Mouse (Mus musculus) embryonic facial prominence, embryonic 12.5 days (tissue): ENCODE data around the gene Sgsm1. TPM values are rescaled to one million over a fixed set of nuclear protein-coding genes. Genes with fewer than 3 reads are reported as not detected.

Experiments
- ATAC-seq: fragments of 200-750 bp; cut with Nextera tagmentation; 2 replicates; pipeline ENCODE4 v1.8.0; 2017; ENCODE audit not compliant: insufficient number of reproducible peaks, insufficient read depth, low FRiP score, low TSS enrichment
- H3K27ac ChIP-seq: fragments of 300-500 bp; sonication (generic); 2 replicates; pipeline ENCODE4 v1.5.1; 2016; ENCODE audit warnings: mild to moderate bottlenecking
- H3K27me3 ChIP-seq: fragments of 300-500 bp; sonication (generic); 2 replicates; pipeline ENCODE4 v1.6.1; 2016; ENCODE audit warnings: mild to moderate bottlenecking, moderate library complexity
- H3K36me3 ChIP-seq: fragments of 300-500 bp; sonication (generic); 2 replicates; pipeline ENCODE4 v1.6.1; 2016; ENCODE audit warnings: mild to moderate bottlenecking
- H3K4me1 ChIP-seq: fragments of 300-500 bp; sonication (generic); 2 replicates; pipeline ENCODE4 v1.6.1; 2016
- H3K4me2 ChIP-seq: fragments of 300-500 bp; sonication (generic); replicated peaks from 2 replicates; pipeline ENCODE4 v1.6.1; 2016; ENCODE audit warnings: mild to moderate bottlenecking, moderate library complexity
- H3K4me3 ChIP-seq: fragments of 300-500 bp; sonication (generic); 2 replicates; pipeline ENCODE4 v1.5.1; 2016; ENCODE audit warnings: mild to moderate bottlenecking
- H3K9ac ChIP-seq: fragments of 300-500 bp; sonication (generic); 2 replicates; pipeline ENCODE4 v1.6.1; 2016; ENCODE audit warnings: mild to moderate bottlenecking, moderate library complexity
- H3K9me3 ChIP-seq: fragments of 300-500 bp; sonication (generic); 2 replicates; pipeline ENCODE4 v1.6.1; 2016; ENCODE audit warnings: mild to moderate bottlenecking, moderate library complexity
- WGBS: fragments of 180-500 bp; shearing (Covaris S2); methylation state at CpG from one replicate; pipeline ENCODE4 v1.1.7; 2016; 5-methylcytosine and 5-hydroxymethylcytosine counted together
- polyA plus RNA-seq: library from polyadenylated mRNA; unstranded; fragments of >200 nt; fragmentation: Nextera tagmentation; extraction: Ambion mirVana; gene quantifications from 2 replicates; pipeline ENCODE4 v1.2.1, GENCODE M21; 2016

Gene Sgsm1
- polyA plus RNA-seq, 1 experiment from 2014 or later = 5.6 TPM

DNA sequence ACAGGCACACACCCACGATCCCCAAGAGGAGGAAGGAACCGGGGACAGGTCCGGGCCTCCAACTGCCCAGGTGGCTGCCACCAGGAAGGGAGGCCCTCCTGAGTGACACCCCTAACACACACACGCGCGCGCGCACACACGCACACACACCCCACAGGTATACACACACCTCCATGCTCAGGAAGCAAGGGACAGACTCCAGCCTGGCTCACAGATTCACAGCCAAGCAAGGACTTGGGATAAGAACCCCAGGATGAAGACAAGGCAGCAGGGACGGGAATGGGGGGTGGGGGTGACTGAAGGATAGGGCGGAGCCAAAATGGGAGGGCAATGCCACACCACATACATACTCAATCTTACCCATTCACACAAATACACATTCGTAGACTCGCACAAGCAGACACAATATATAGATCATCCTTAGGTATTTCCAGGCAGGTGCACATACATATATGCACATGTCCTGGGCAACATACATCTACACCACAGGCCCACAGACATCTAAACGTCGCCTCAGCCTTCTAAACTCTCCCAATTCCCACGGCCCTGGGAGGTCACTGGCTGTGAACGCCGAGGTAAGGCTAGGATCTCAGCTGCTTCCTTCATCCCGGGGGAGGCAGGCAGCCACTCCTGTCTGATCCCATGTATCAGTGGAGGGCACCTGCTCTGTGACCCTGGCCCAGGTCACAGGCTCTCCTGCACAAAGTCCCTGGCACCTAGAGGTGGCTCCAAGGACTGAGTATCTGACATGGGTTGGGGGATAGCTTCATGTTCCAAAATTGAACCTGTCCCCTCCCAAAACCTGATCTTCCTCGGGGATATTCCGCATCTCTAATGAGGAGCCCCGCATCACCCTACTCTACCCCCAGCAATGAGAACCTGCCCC is 852 bp downstream of the Sgsm1 start:
- Histone ChIP-seq H3K27ac (no peak overlapping the region), H3K27me3 (peaks cover 30% of the 10 kb centered on the region), H3K9me3 (no peaks in the 10 kb centered on the region; the same call in 1 of the 2 replicates), H3K9ac (peak overlapping the region; percentile 72; the same call in 1 of the 2 replicates), H3K4me1 (peaks cover 26% of the 10 kb centered on the region), H3K4me2 (peak overlapping the region; percentile 93), H3K4me3 (peak overlapping the region; percentile 67), H3K36me3 (no peaks in the 10 kb centered on the region)
- ATAC-seq = no peak
- 61% methylated on average over 22 of the region's 22 CpGs for WGBS

DNA sequence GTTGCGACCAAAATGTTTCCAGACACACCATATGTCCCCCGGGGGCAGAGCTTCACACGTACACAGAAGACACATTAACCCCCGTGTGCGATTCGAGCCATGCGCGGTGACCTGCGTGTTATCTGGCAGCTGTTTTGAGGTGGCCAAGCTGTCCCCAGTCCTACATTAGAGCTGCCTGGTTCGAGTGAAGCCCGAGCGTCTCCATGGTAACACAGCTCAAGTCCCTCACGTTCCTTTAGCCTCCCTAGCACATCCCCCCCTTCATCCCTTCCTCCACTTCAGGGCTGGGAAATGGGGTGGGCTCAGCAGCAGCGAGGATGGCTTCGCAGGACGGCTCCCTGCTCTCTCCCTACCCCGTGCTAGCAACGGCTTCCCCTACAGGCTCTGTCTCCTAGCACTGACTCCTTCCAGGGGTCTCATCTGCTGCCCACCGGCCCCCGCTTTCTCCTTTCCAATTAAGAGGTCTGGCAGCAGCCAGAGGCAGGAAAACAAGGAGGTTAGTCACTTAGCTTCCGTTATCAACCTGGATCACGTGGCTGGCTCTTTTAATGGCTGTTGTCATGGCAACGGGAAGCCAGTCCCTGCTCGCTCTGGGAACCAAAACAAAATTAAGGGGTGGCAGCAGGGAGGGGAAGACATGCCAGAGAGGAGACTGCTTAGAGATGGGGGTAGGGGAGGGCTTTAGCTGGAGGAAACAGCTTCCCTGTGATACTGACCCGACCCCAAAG is 3.7 kb downstream of the Sgsm1 start:
- Histone ChIP-seq H3K9ac (peak overlapping the region; percentile 15; the same call in 1 of the 2 replicates), H3K36me3 (no peaks in the 10 kb centered on the region), H3K4me2 (peak overlapping the region; percentile 62), H3K27ac (peak overlapping the region; percentile 63; the same call in 1 of the 2 replicates), H3K4me3 (peak overlapping the region; percentile 23), H3K4me1 (peaks cover 26% of the 10 kb centered on the region), H3K27me3 (peaks cover 26% of the 10 kb centered on the region), H3K9me3 (no peaks in the 10 kb centered on the region)
- peak; percentile 81 for ATAC-seq
- WGBS = 4% methylated on average over 25 of the region's 25 CpGs

DNA sequence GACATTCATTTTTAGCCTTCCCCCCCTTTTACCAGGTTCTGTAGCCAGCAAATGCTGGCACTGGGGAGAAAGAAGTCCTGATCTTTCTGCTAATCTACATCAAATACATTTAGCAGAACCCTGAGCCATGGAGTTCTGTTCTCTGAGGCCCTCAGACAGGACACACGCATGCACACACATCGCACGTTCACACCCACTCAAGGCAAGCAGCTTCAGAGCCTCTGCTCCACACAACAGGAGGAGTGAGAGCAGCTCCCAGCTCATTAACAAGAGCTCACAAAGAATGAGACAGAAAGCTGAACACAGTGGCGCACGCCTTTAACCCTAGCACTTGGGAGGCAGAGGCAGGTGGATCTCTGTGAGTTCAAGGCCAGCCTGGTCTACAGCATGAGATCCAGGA is 6.1 kb downstream of the Sgsm1 start:
- no peak for ATAC-seq
- WGBS = 93% methylated on average over 5 of the region's 5 CpGs
- Histone ChIP-seq H3K4me2 (no peak overlapping the region), H3K27ac (no peak overlapping the region), H3K9ac (no peak overlapping the region), H3K36me3 (no peaks in the 10 kb centered on the region), H3K4me1 (peaks cover 20% of the 10 kb centered on the region), H3K4me3 (no peak overlapping the region), H3K27me3 (peaks cover 13% of the 10 kb centered on the region), H3K9me3 (no peaks in the 10 kb centered on the region)

DNA sequence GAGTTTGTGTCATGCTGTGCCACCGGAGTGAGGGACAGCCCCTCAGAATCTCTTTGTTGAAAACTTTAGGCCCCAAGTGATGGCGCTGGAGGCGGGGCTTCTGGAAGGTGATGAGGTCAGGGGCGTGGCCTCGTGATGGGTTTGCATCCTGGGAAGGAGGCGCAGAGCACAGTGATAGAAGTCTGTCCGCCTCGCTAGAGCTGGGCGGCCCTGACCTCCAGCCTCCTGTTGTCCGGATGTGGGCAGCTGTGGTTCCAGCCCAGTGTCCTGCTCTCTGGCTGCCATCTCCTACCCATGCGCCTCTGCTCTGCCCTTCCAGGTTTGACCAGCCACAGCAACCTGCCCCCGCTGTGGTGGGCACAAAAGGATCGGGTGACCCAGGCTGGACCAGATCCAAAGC is 8.7 kb downstream of the Sgsm1 start:
- Histone ChIP-seq H3K4me3 (no peak overlapping the region), H3K27ac (no peak overlapping the region), H3K36me3 (no peaks in the 10 kb centered on the region), H3K4me2 (no peak overlapping the region), H3K27me3 (peaks cover 24% of the 10 kb centered on the region), H3K4me1 (peaks cover 10% of the 10 kb centered on the region), H3K9ac (no peak overlapping the region), H3K9me3 (no peaks in the 10 kb centered on the region)
- WGBS = 20% methylated on average over 13 of the region's 13 CpGs
- ATAC-seq = no peak

DNA sequence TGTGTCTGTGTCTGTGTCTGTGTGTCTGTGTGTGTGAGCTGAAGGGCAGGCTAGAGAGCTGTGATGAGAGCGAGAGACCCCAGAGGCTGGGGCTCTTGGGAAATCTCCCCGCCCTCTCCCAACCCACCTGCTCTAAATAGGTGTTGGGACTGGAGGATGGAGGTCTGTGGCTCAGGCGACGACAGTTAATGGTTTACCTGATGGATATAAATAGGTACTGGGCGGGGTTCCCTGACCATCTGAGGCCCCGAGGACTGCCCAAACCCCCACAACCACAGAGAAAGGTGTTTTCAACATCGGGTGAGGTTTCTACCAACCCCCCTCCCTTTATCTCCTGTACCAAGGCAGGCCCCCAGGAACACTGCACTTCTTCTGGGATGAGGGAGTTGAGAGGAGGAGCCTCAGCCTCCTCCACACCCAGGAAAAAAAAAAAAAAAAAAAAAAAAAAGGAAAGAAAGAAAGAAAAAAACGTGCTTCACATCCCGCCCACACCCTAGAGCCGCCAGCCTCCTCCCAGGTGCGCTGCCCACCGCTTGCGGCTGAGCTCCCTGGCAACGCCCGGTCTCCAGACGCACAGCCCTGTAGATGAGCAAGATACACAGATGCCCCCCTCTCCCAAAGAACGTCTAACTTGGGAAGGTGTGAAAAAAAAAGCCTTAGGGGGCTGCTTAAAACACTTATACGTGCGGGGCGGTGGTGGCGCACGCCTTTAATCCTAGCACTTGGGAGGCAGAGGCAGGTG is 10.3 kb downstream of the Sgsm1 start:
- H3K27ac ChIP-seq = no peak overlapping the region
- H3K4me1 ChIP-seq = 0 out of 2 replicates have a peak, but pooled peaks cover 4% of the 10 kb centered on the region
- ATAC-seq = no peak
- 75% methylated on average over 22 of the region's 22 CpGs for WGBS
- no peak overlapping the region for H3K9ac ChIP-seq
- no peak overlapping the region for H3K4me2 ChIP-seq
- peaks cover 24% of the 10 kb centered on the region for H3K27me3 ChIP-seq
- H3K4me3 ChIP-seq = no peak overlapping the region
- H3K9me3 ChIP-seq = no peaks in the 10 kb centered on the region
- no peaks in the 10 kb centered on the region for H3K36me3 ChIP-seq

GRCm38 (mm10) chr5:113299433-113299832 is 11.2 kb downstream of the Sgsm1 start:
- WGBS = 50% methylated on average over 9 of the region's 9 CpGs
- ATAC-seq = no peak
- H3K36me3 ChIP-seq = no peaks in the 10 kb centered on the region
- H3K27ac ChIP-seq = no peak overlapping the region
- H3K9ac ChIP-seq = no peak overlapping the region
- H3K4me2 ChIP-seq = no peak overlapping the region
- no peaks in the 10 kb centered on the region for H3K9me3 ChIP-seq
- H3K4me1 ChIP-seq = 0 out of 2 replicates have a peak, but pooled peaks cover 4% of the 10 kb centered on the region
- peaks cover 24% of the 10 kb centered on the region for H3K27me3 ChIP-seq
- no peak overlapping the region for H3K4me3 ChIP-seq

GRCm38 (mm10) chr5:113298826-113299225 is 11.8 kb downstream of the Sgsm1 start:
- no peaks in the 10 kb centered on the region for H3K9me3 ChIP-seq
- peaks cover 24% of the 10 kb centered on the region for H3K27me3 ChIP-seq
- H3K4me2 ChIP-seq = no peak overlapping the region
- H3K27ac ChIP-seq = no peak overlapping the region
- H3K9ac ChIP-seq = no peak overlapping the region
- no peaks in the 10 kb centered on the region for H3K36me3 ChIP-seq
- no peak overlapping the region for H3K4me3 ChIP-seq
- 0 out of 2 replicates have a peak, but pooled peaks cover 4% of the 10 kb centered on the region for H3K4me1 ChIP-seq
- no peak for ATAC-seq
- 68% methylated on average over 6 of the region's 6 CpGs for WGBS

DNA sequence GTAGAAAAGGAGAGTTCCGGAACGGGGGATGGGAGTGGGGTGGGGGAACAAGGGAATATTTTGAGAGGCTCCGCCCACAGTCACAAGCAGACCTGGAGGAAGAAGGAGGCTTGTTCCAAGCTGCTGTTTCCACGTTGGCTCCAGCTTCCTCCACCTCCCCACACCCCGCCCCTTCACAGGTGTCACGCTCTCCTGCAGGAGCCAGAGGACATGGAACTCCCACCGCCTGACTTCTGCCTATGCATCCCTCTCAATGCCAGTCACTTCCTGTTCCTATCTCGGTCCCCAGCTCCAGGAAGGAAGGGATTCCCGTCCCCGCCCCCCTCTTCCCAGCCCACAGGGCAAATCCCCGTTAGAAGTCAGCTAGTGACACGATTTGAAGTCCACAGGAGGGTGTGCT is 12.5 kb downstream of the Sgsm1 start:
- no peak for ATAC-seq
- Histone ChIP-seq H3K27me3 (peaks cover 24% of the 10 kb centered on the region), H3K4me1 (0 out of 2 replicates have a peak, but pooled peaks cover 4% of the 10 kb centered on the region), H3K4me3 (no peak overlapping the region), H3K27ac (no peak overlapping the region), H3K9ac (no peak overlapping the region; the same call in 1 of the 2 replicates), H3K9me3 (no peaks in the 10 kb centered on the region), H3K36me3 (no peaks in the 10 kb centered on the region), H3K4me2 (0 out of 2 replicates have a peak overlapping the region, but pooled peaks have one; percentile 9)
- 19% methylated on average over 12 of the region's 12 CpGs for WGBS

GRCm38 (mm10) chr5:113295791-113296190 is 14.8 kb downstream of the Sgsm1 start:
- no peak for ATAC-seq
- 0 out of 2 replicates have a peak, but pooled peaks cover 4% of the 10 kb centered on the region for H3K4me1 ChIP-seq
- H3K27me3 ChIP-seq = peaks cover 29% of the 10 kb centered on the region
- H3K27ac ChIP-seq = no peak overlapping the region
- no peak overlapping the region for H3K4me3 ChIP-seq
- H3K9me3 ChIP-seq = no peaks in the 10 kb centered on the region
- no peak overlapping the region for H3K4me2 ChIP-seq
- H3K36me3 ChIP-seq = no peaks in the 10 kb centered on the region
- no peak overlapping the region for H3K9ac ChIP-seq
- WGBS = 41% methylated on average over 4 of the region's 4 CpGs

- WGBS = 82% methylated on average over 5 of the region's 5 CpGs
- H3K9me3 ChIP-seq = no peaks in the 10 kb centered on the region
- H3K4me2 ChIP-seq = no peak overlapping the region
- H3K9ac ChIP-seq = no peak overlapping the region
- H3K4me1 ChIP-seq = 0 out of 2 replicates have a peak, but pooled peaks cover 4% of the 10 kb centered on the region
- no peak overlapping the region for H3K4me3 ChIP-seq
- no peaks in the 10 kb centered on the region for H3K36me3 ChIP-seq
- H3K27me3 ChIP-seq = peaks cover 35% of the 10 kb centered on the region
- ATAC-seq = no peak
- H3K27ac ChIP-seq = no peak overlapping the region
Measured at GRCm38 (mm10) chr5:113294575-113294974, 16.0 kb downstream of the Sgsm1 start.

- Histone ChIP-seq H3K4me1 (0 out of 2 replicates have a peak, but pooled peaks cover 4% of the 10 kb centered on the region), H3K4me2 (no peak overlapping the region), H3K9ac (no peak overlapping the region), H3K27ac (no peak overlapping the region), H3K36me3 (no peaks in the 10 kb centered on the region), H3K27me3 (peaks cover 36% of the 10 kb centered on the region), H3K9me3 (no peaks in the 10 kb centered on the region), H3K4me3 (no peak overlapping the region)
- WGBS = 73% methylated on average over 4 of the region's 4 CpGs
- no peak for ATAC-seq
Measured at GRCm38 (mm10) chr5:113293446-113293845, 17.1 kb downstream of the Sgsm1 start.
